Mouse (Mus musculus): Measurements from ENCODE around the gene Ube2h.
A peak's percentile ranks its signal among the peaks of the same experiment; 100 is the strongest.

Ube2h gene

DNA sequence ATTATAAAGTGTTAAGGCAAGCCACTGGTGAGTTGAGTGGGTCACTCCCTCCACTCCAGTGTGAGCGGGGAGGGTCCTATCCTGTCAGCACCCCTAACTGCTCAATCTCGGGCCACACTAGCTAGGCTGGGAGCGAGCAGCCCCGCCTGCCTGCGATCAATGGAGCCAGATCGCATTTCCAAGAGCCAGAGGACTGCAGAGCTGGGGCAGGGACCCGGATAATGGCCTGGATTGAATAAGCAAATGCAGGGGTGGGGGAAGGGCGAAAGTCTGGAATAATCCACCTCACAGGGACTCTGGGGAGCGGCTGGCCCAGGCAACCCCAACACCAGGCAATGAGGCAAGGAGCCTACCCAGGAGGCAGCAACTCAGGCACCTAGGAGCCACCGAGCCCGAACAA is 137.1 kb downstream of the Ube2h start:
- DNase-seq (ENCODE audit: low read depth, low spot score) = peak; percentile 80

- DNase-seq (ENCODE audit: low read depth, low spot score) = peak; percentile 62
Observed at GRCm38 (mm10) chr6:30166349-30166748, 138.0 kb downstream of the Ube2h start.

DNA sequence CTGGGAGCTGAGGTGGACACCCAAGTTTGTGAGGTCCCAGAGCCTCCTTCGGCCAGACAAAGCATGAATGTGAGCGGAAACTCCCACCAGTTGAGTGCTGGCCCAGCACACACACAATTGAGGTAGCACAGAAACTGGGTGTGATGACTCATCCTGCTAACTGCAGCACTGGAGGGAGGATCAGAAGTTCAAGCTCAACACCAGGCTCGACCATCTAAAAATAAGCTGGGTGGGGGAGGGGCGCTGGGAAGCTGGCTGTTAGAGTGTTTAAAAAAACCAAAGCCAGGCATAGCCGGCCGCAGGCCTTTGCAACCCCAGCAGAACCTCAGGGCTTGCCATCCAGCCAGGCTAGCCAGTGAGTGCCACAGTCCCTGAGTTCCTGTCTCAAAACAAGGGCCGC is 142.2 kb downstream of the Ube2h start:
- DNase-seq (ENCODE audit: low read depth, low spot score) = peak; percentile 55

GRCm38 (mm10) chr6:30161618-30162017 is 142.7 kb downstream of the Ube2h start:
- DNase-seq (ENCODE audit: low read depth, low spot score) = no peak

Data from ZHBTc4 (cell line).